Mouse (Mus musculus) embryonic facial prominence, embryonic 15.5 days (tissue): ENCODE data around the gene Tmprss11d. TPM values are rescaled to one million over a fixed set of nuclear protein-coding genes. Genes with fewer than 3 reads are reported as not detected.

Source experiments
- ATAC-seq: fragments of 200-750 bp; cut with Nextera tagmentation; 2 replicates; pipeline ENCODE4 v1.8.0; 2017; ENCODE audit warnings: low read depth, moderate TSS enrichment; ENCODE audit not compliant: insufficient number of reproducible peaks, low FRiP score, low TSS enrichment
- H3K27ac ChIP-seq: fragments of 300-500 bp; sonication (generic); replicated peaks from 2 replicates; pipeline ENCODE4 v1.5.1; 2015; ENCODE audit warnings: mild to moderate bottlenecking, inconsistent platforms
- H3K27me3 ChIP-seq: fragments of 300-500 bp; sonication (generic); 2 replicates; pipeline ENCODE4 v1.6.1; 2015; ENCODE audit warnings: inconsistent platforms
- H3K36me3 ChIP-seq: fragments of 300-500 bp; sonication (generic); 2 replicates; pipeline ENCODE4 v1.6.1; 2015; ENCODE audit warnings: mild to moderate bottlenecking, inconsistent platforms
- H3K4me1 ChIP-seq: fragments of 300-500 bp; sonication (generic); 2 replicates; pipeline ENCODE4 v1.6.1; 2015; ENCODE audit warnings: inconsistent platforms
- H3K4me2 ChIP-seq: fragments of 300-500 bp; sonication (generic); replicated peaks from 2 replicates; pipeline ENCODE4 v1.6.1; 2015; ENCODE audit warnings: mild to moderate bottlenecking, inconsistent platforms
- H3K4me3 ChIP-seq: fragments of 300-500 bp; sonication (generic); replicated peaks from 2 replicates; pipeline ENCODE4 v1.5.1; 2015; ENCODE audit warnings: mild to moderate bottlenecking, inconsistent platforms
- H3K9ac ChIP-seq: fragments of 300-500 bp; sonication (generic); 2 replicates; pipeline ENCODE4 v1.6.1; 2015; ENCODE audit warnings: inconsistent platforms
- H3K9me3 ChIP-seq: fragments of 300-500 bp; sonication (generic); replicated peaks from 2 replicates; pipeline ENCODE4 v1.6.1; 2016; ENCODE audit warnings: inconsistent platforms
- whole genome bisulfite sequencing: fragments of 180-500 bp; shearing (Covaris S2); methylation state at CpG from one replicate; pipeline ENCODE4 v1.1.7; 2015; 5-methylcytosine and 5-hydroxymethylcytosine counted together
- polyA plus RNA-seq: library from polyadenylated mRNA; unstranded; fragments of >200 nt; fragmentation: Nextera tagmentation; extraction: Ambion mirVana; gene quantifications from 2 replicates; pipeline ENCODE4 v1.2.1, GENCODE M21; 2015

The Tmprss11d gene
- polyA plus RNA-seq, 1 experiment from 2014 or later: 6.2 TPM

DNA sequence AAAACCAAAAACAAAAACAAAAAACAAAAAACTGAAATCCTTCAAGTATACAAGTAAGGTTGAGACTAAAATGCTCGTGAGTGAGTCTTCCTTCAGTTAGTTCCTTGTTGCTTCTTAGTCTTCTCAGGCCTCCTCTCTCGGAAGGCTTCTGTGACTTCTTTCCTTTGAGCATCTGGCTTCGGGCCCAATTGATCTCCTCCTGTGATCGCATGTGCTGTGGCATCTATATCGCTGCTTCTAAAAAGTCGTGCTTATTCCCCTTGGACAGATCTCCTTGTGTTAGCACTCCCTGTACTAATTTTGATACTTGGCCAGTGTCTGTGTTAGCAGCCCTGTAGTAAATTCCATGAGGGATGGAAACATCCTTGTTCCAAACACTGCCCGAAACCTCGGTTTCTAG, 69.3 kb downstream of the Tmprss11d start:
- Histone ChIP-seq H3K27me3 (no peaks in the 10 kb centered on the region), H3K36me3 (no peaks in the 10 kb centered on the region), H3K27ac (no peak overlapping the region), H3K9ac (no peak overlapping the region), H3K4me1 (no peaks in the 10 kb centered on the region), H3K4me3 (no peak overlapping the region), H3K9me3 (no peaks in the 10 kb centered on the region), H3K4me2 (no peak overlapping the region)
- ATAC-seq: no peak
- WGBS: 78% methylated on average over 8 of the region's 8 CpGs

DNA sequence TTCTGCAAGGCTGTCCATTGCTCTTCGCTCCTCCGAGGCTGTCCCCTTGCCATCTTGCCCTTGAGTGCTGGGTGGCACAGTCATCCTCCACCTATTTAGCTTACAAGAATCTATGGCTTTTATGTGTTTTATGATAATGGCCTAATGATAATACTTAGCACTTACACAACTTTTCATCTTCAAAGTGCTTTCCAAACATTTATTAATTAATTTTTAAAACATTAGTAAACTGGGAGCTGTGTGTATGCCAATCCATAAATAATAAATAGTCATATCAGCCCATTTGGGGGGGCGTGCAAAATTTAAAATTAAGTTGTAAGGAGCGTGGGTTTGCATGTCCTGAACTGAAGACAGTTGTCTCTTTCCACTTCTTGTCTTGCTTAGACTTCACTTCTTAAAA, 84.0 kb downstream of the Tmprss11d start, which contains the start of gene Tmprss11c:
TSS of gene Tmprss11c (minus strand) at position 101 of the 400 bp plus-strand sequence.
- H3K4me1 ChIP-seq: no peaks in the 10 kb centered on the region
- 75% methylated on average over 4 of the region's 4 CpGs for WGBS
- no peak within 1 kb of the TSS for H3K9ac ChIP-seq
- no peak within 1 kb of the TSS for H3K27ac ChIP-seq
- no peaks in the 10 kb centered on the region for H3K27me3 ChIP-seq
- H3K4me3 ChIP-seq: no peak within 1 kb of the TSS
- H3K4me2 ChIP-seq: no peak within 1 kb of the TSS
- H3K36me3 ChIP-seq: no peaks in the 10 kb centered on the region
- ATAC-seq: no peak
- no peaks in the 10 kb centered on the region for H3K9me3 ChIP-seq

Other genes starting within 250 kb of the Tmprss11d start
- 11.2 and 12.7 TPM in 2 replicates for gene Uba6, start 200.6 kb downstream of the Tmprss11d start, polyA plus RNA-seq
- not detected in 2 replicates for gene Gnrhr, start 175.5 kb downstream of the Tmprss11d start, polyA plus RNA-seq
- gene Tmprss11c, start 84.1 kb downstream of the Tmprss11d start, polyA plus RNA-seq: 0.11 TPM in 1 of 2 replicates, not detected in the other
- gene Tmprss11a, start 95.6 kb upstream of the Tmprss11d start, polyA plus RNA-seq: 4.0 and 4.5 TPM in 2 replicates
- gene Tmprss11g, start 145.2 kb upstream of the Tmprss11d start, polyA plus RNA-seq: 0.97 and 1.2 TPM in 2 replicates